Mouse (Mus musculus): ENCODE results near the gene Sco2. TPM values are rescaled to one million over a fixed set of nuclear protein-coding genes. Genes with fewer than 3 reads are reported as not detected.
A peak's percentile ranks its signal among the peaks of the same experiment; 100 is the strongest.

Gene Sco2
- polyA plus RNA-seq, 1 experiment from 2014 or later: 4.5 TPM

GRCm38 (mm10) chr15:89374340-89374739 lies 694 bp upstream of the Sco2 start:
- ATAC-seq (ENCODE audit: insufficient read depth) (no peak), DNase-seq (no peak)
- Histone ChIP-seq H3K36me3 (ENCODE audit: insufficient read depth) (peaks cover 36% of the 10 kb centered on the region), H3K4me2 (peak overlapping the region; percentile 89), H3K9me3 (ENCODE audit: low read depth, low read length) (no peaks in the 10 kb centered on the region), H3K27me3 (ENCODE audit: insufficient read depth, low read length) (peaks cover 32% of the 10 kb centered on the region), H3K4me1 (ENCODE audit: insufficient read depth) (peaks cover 6% of the 10 kb centered on the region), H3K4me3 (ENCODE audit: low read depth, low read length) (peak overlapping the region; percentile 66), H3K9ac (peak overlapping the region; percentile 74), H3K27ac (ENCODE audit: low read depth) (0 out of 2 replicates have a peak overlapping the region, but pooled peaks have one; percentile 92)
- WGBS: 45% methylated on average over 9 of the region's 9 CpGs
- TF ChIP-seq CTCF (IDR thresholded peaks at IDR 0.05; ENCODE audit: low read depth): no peak

- H3K4me3 ChIP-seq (ENCODE audit: low read depth, low read length): peak overlapping the region; percentile 66
- peaks cover 21% of the 10 kb centered on the region for H3K27me3 ChIP-seq (ENCODE audit: insufficient read depth, low read length)
- peaks cover 48% of the 10 kb centered on the region for H3K36me3 ChIP-seq (ENCODE audit: insufficient read depth)
- WGBS: under 1% methylated on average over 35 of the region's 35 CpGs
- no peaks in the 10 kb centered on the region for H3K9me3 ChIP-seq (ENCODE audit: low read depth, low read length)
- H3K4me2 ChIP-seq: peak overlapping the region; percentile 89
- H3K9ac ChIP-seq: peak overlapping the region; percentile 74
- no peaks in the 10 kb centered on the region for H3K4me1 ChIP-seq (ENCODE audit: insufficient read depth)
- ATAC-seq (ENCODE audit: insufficient read depth): peak; percentile 84
- H3K27ac ChIP-seq (ENCODE audit: low read depth): peak overlapping the region; percentile 92
- peak; percentile 78 for TF ChIP-seq CTCF (IDR thresholded peaks at IDR 0.05; ENCODE audit: low read depth)
- DNase-seq: peak; percentile 93
These were observed 452 bp downstream of the Sco2 start for GRCm38 (mm10) chr15:89373027-89373761.

- no peak for TF ChIP-seq CTCF (IDR thresholded peaks at IDR 0.05; ENCODE audit: low read depth)
- H3K36me3 ChIP-seq (ENCODE audit: insufficient read depth): peaks cover 54% of the 10 kb centered on the region
- H3K27ac ChIP-seq (ENCODE audit: low read depth): no peak overlapping the region
- H3K9me3 ChIP-seq (ENCODE audit: low read depth, low read length): no peaks in the 10 kb centered on the region
- 77% methylated on average over 7 of the region's 7 CpGs for WGBS
- ATAC-seq (ENCODE audit: insufficient read depth) (no peak), DNase-seq (no peak)
- H3K4me1 ChIP-seq (ENCODE audit: insufficient read depth): no peaks in the 10 kb centered on the region
- H3K4me3 ChIP-seq (ENCODE audit: low read depth, low read length): peak overlapping the region; percentile 66; the same call in 1 of the 2 replicates
- peak overlapping the region; percentile 89 for H3K4me2 ChIP-seq
- peaks cover 14% of the 10 kb centered on the region for H3K27me3 ChIP-seq (ENCODE audit: insufficient read depth, low read length)
- H3K9ac ChIP-seq: peak overlapping the region; percentile 74; the same call in 1 of the 2 replicates
These were observed 1.1 kb downstream of the Sco2 start for GRCm38 (mm10) chr15:89372536-89372935.

- 84% methylated on average over 13 of the region's 13 CpGs for WGBS
- Histone ChIP-seq H3K4me1 (ENCODE audit: insufficient read depth) (no peaks in the 10 kb centered on the region), H3K9me3 (ENCODE audit: low read depth, low read length) (no peaks in the 10 kb centered on the region), H3K36me3 (ENCODE audit: insufficient read depth) (peaks cover 59% of the 10 kb centered on the region), H3K4me2 (peak overlapping the region; percentile 89; the same call in 1 of the 2 replicates), H3K4me3 (ENCODE audit: low read depth, low read length) (no peak overlapping the region), H3K9ac (no peak overlapping the region), H3K27ac (ENCODE audit: low read depth) (no peak overlapping the region), H3K27me3 (ENCODE audit: insufficient read depth, low read length) (peaks cover 10% of the 10 kb centered on the region)
- no peak for TF ChIP-seq CTCF (IDR thresholded peaks at IDR 0.05; ENCODE audit: low read depth)
- DNase-seq: no peak
- ATAC-seq (ENCODE audit: insufficient read depth): no peak
These were observed 1.6 kb downstream of the Sco2 start for GRCm38 (mm10) chr15:89372068-89372467.

GRCm38 (mm10) chr15:89365141-89365551 lies 8.5 kb downstream of the Sco2 start:
- no peaks in the 10 kb centered on the region for H3K4me1 ChIP-seq (ENCODE audit: insufficient read depth)
- ATAC-seq (ENCODE audit: insufficient read depth) (no peak), DNase-seq (no peak)
- 87% methylated on average over 4 of the region's 4 CpGs for WGBS
- TF ChIP-seq CTCF (IDR thresholded peaks at IDR 0.05; ENCODE audit: low read depth): no peak
- H3K9me3 ChIP-seq (ENCODE audit: low read depth, low read length): no peaks in the 10 kb centered on the region
- peaks cover 98% of the 10 kb centered on the region for H3K36me3 ChIP-seq (ENCODE audit: insufficient read depth)
- no peak overlapping the region for H3K27ac ChIP-seq (ENCODE audit: low read depth)
- H3K9ac ChIP-seq: no peak overlapping the region
- no peak overlapping the region for H3K4me2 ChIP-seq
- H3K27me3 ChIP-seq (ENCODE audit: insufficient read depth, low read length): no peaks in the 10 kb centered on the region
- H3K4me3 ChIP-seq (ENCODE audit: low read depth, low read length): no peak overlapping the region

GRCm38 (mm10) chr15:89363051-89363450 lies 10.6 kb downstream of the Sco2 start:
- no peak for ATAC-seq (ENCODE audit: insufficient read depth)
- 78% methylated on average over 7 of the region's 7 CpGs for WGBS
- no peak for TF ChIP-seq CTCF (IDR thresholded peaks at IDR 0.05; ENCODE audit: low read depth)

GRCm38 (mm10) chr15:89358784-89359183 lies 14.9 kb downstream of the Sco2 start:
- ATAC-seq (ENCODE audit: insufficient read depth) (no peak), DNase-seq (no peak)
- H3K36me3 ChIP-seq (ENCODE audit: insufficient read depth): peaks cover 50% of the 10 kb centered on the region

More at GRCm38 (mm10) chr15:89363051-89363450, 10.6 kb downstream of the Sco2 start:
- Histone ChIP-seq H3K9me3 (ENCODE audit: low read depth, low read length) (no peaks in the 10 kb centered on the region), H3K9ac (no peak overlapping the region), H3K36me3 (ENCODE audit: insufficient read depth) (peaks cover 84% of the 10 kb centered on the region), H3K27me3 (ENCODE audit: insufficient read depth, low read length) (no peaks in the 10 kb centered on the region), H3K4me3 (ENCODE audit: low read depth, low read length) (no peak overlapping the region), H3K27ac (ENCODE audit: low read depth) (no peak overlapping the region), H3K4me1 (ENCODE audit: insufficient read depth) (no peaks in the 10 kb centered on the region), H3K4me2 (no peak overlapping the region)
- peak; percentile 20 for DNase-seq

More at GRCm38 (mm10) chr15:89358784-89359183, 14.9 kb downstream of the Sco2 start:
- H3K9ac ChIP-seq: no peak overlapping the region
- H3K27me3 ChIP-seq (ENCODE audit: insufficient read depth, low read length): no peaks in the 10 kb centered on the region
- no peaks in the 10 kb centered on the region for H3K9me3 ChIP-seq (ENCODE audit: low read depth, low read length)
- peaks cover 8% of the 10 kb centered on the region for H3K4me1 ChIP-seq (ENCODE audit: insufficient read depth)
- no peak overlapping the region for H3K27ac ChIP-seq (ENCODE audit: low read depth)
- H3K4me3 ChIP-seq (ENCODE audit: low read depth, low read length): no peak overlapping the region
- no peak overlapping the region for H3K4me2 ChIP-seq
- WGBS: 73% methylated on average over 3 of the region's 3 CpGs
- no peak for TF ChIP-seq CTCF (IDR thresholded peaks at IDR 0.05; ENCODE audit: low read depth)
